Mouse (Mus musculus) ES-E14 (cell line): ENCODE measurements around the gene Cyp2w1. TPM values are rescaled to one million over a fixed set of nuclear protein-coding genes. Genes with fewer than 3 reads are reported as not detected.
A peak's percentile ranks its signal among the peaks of the same experiment; 100 is the strongest.

Source experiments
- DNase-seq: peaks from one replicate; pipeline ENCODE4 v3.0.0-alpha.2; 2013; ENCODE audit warnings: low read depth, low spot score
- H3K27ac ChIP-seq: 2 replicates; pipeline ENCODE4 v1.5.1; 2012; ENCODE audit warnings: low read depth, mild to moderate bottlenecking, low read length, moderate library complexity, mixed read lengths; ENCODE audit not compliant: poor library complexity, insufficient read depth, severe bottlenecking
- H3K36me3 ChIP-seq: 2 replicates; pipeline ENCODE4 v1.6.1; 2012; ENCODE audit warnings: mild to moderate bottlenecking, low read length, moderate library complexity, mixed read lengths; ENCODE audit not compliant: control insufficient read depth, poor library complexity, insufficient read depth, severe bottlenecking
- H3K4me1 ChIP-seq, 2 experiments: fragments of 150-350 bp in 1 of 2; sonication (generic) in 1 of 2; 2 replicates each; pipeline ENCODE4 v1.6.1; 2012; ENCODE audit warnings: low read length in 2 of 2, mild to moderate bottlenecking in 1 of 2, mixed read lengths in 1 of 2; ENCODE audit not compliant: control insufficient read depth in 2 of 2, insufficient read depth in 2 of 2, poor library complexity in 1 of 2
- H3K4me3 ChIP-seq, 2 experiments: fragments of 150-350 bp in 1 of 2; sonication (generic) in 1 of 2; 2 replicates each; pipeline ENCODE4 v1.5.1; 2012; ENCODE audit warnings: low read length in 2 of 2, low read depth in 1 of 2, mild to moderate bottlenecking in 1 of 2, mixed read lengths in 1 of 2; ENCODE audit not compliant: insufficient read depth in 1 of 2, poor library complexity in 1 of 2, severe bottlenecking in 1 of 2
- H3K9ac ChIP-seq: 2 replicates; pipeline ENCODE4 v1.6.1; 2012; ENCODE audit warnings: low read depth, mild to moderate bottlenecking, low read length, mixed read lengths; ENCODE audit not compliant: poor library complexity, insufficient read depth, severe bottlenecking
- H3K9me3 ChIP-seq: fragments of 150-350 bp; sonication (generic); 2 replicates; pipeline ENCODE4 v1.6.1; 2012; ENCODE audit warnings: low read depth, mild to moderate bottlenecking, low read length; ENCODE audit not compliant: control insufficient read depth, insufficient read depth
- CHD2 ChIP-seq: IDR thresholded peaks from 2 replicates; pipeline ENCODE4 v1.6.1; 2014; ENCODE audit warnings: mild to moderate bottlenecking, low read depth, low read length, inconsistent platforms
- HCFC1 ChIP-seq: IDR thresholded peaks from 2 replicates; pipeline ENCODE4 v1.6.1; 2012; ENCODE audit warnings: low read length, inconsistent platforms, borderline replicate concordance; ENCODE audit not compliant: insufficient read depth
- MAFK ChIP-seq: IDR thresholded peaks from 2 replicates; pipeline ENCODE4 v1.6.1; 2014; ENCODE audit warnings: mild to moderate bottlenecking, low read depth, low read length, inconsistent platforms; ENCODE audit not compliant: insufficient read depth
- ZC3H11A ChIP-seq: IDR thresholded peaks from 2 replicates; pipeline ENCODE4 v1.6.1; 2012; ENCODE audit warnings: low read depth, mild to moderate bottlenecking, inconsistent platforms, low read length, borderline replicate concordance
- ZNF384 ChIP-seq: IDR thresholded peaks from 2 replicates; pipeline ENCODE4 v1.6.1; 2012; ENCODE audit warnings: low read depth, low read length, inconsistent platforms
- in situ Hi-C, 2 experiments: fragments of 600-800 bp; cut with MboI; formaldehyde crosslinking; loops; one replicate each; pipeline ENCODE4 v1.15.1; 2025; ENCODE audit warnings: low sequenced_read_pairs in 2 of 2, inconsistent platforms in 1 of 2; ENCODE audit not compliant: unreplicated experiment in 2 of 2
- total RNA-seq: library from RNA; depleted of rRNA; stranded (reverse); fragments of 300-350 nt; gene quantifications from 2 replicates; pipeline ENCODE4 v1.2.3, GENCODE M21; 2012

Gene Cyp2w1
- total RNA-seq, 1 experiment, result not detected

DNA sequence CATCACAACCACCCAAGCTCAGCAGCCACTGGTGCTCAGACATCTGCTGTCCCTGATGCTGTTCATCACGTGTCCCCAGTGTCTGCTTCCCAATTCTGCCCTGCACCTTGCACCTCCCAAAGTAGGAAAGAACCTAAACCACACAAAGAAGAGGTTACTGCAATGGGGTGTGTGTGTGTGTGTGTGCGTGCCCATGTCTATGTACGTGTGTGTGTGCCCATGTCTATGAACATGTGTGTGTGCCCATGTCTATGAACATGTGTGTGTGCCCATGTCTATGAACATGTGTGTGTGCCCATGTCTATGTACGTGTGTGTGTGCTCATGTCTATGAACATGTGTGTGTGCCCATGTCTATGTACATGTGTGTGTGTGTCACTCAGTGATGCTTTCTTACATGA, 43.1 kb downstream of the Cyp2w1 start:
- Histone ChIP-seq H3K4me1 (peaks cover 0 to 4% of the 10 kb centered on the region in 2 experiments; a peak in 1 of 4 replicates), H3K4me3 (no peak overlapping the region), H3K9me3 (no peaks in the 10 kb centered on the region), H3K36me3 (no peaks in the 10 kb centered on the region; the same call in 1 of the 2 replicates), H3K27ac (no peak overlapping the region), H3K9ac (no peak overlapping the region)
- TF ChIP-seq ZNF384, result no peak
- no peak for TF ChIP-seq CHD2
- no peak for TF ChIP-seq HCFC1
- no peak for TF ChIP-seq MAFK
- no peak for TF ChIP-seq ZC3H11A
- no peak for DNase-seq
- in situ Hi-C loops, result no loop called here

- H3K9me3 ChIP-seq, result no peaks in the 10 kb centered on the region
- TF ChIP-seq HCFC1 (no peak), ZNF384 (no peak), ZC3H11A (no peak), CHD2 (no peak), MAFK (no peak)
- H3K27ac ChIP-seq, result no peak overlapping the region
- no peak for DNase-seq
- no peak overlapping the region for H3K4me3 ChIP-seq
- in situ Hi-C loops, result no loop called here
- no peak overlapping the region for H3K9ac ChIP-seq
- peaks cover 0 to 2% of the 10 kb centered on the region in 2 experiments; a peak in 1 of 4 replicates for H3K4me1 ChIP-seq
- H3K36me3 ChIP-seq, result no peaks in the 10 kb centered on the region
These were observed 45.0 kb downstream of the Cyp2w1 start for GRCm38 (mm10) chr5:139397359-139397916.

- Histone ChIP-seq H3K4me1 (peaks cover 0 to 2% of the 10 kb centered on the region in 2 experiments; a peak in 1 of 4 replicates), H3K27ac (no peak overlapping the region), H3K9me3 (no peaks in the 10 kb centered on the region), H3K4me3 (no peak overlapping the region), H3K9ac (no peak overlapping the region), H3K36me3 (no peaks in the 10 kb centered on the region; the same call in 1 of the 2 replicates)
- peak; percentile 74 for DNase-seq
- in situ Hi-C loops, result no loop called here
- TF ChIP-seq ZC3H11A (no peak; the same call in 1 of the 2 replicates), MAFK (no peak), HCFC1 (no peak)
These were observed 45.7 kb downstream of the Cyp2w1 start for GRCm38 (mm10) chr5:139397959-139398753.

GRCm38 (mm10) chr5:139398786-139399185, 46.4 kb downstream of the Cyp2w1 start:
- in situ Hi-C loops, result no loop called here
- Histone ChIP-seq H3K4me3 (no peak overlapping the region), H3K27ac (no peak overlapping the region), H3K36me3 (no peaks in the 10 kb centered on the region; the same call in 1 of the 2 replicates), H3K9me3 (no peaks in the 10 kb centered on the region), H3K9ac (no peak overlapping the region), H3K4me1 (peaks cover 0 to 2% of the 10 kb centered on the region in 2 experiments; a peak in 1 of 4 replicates)
- no peak for DNase-seq
- TF ChIP-seq HCFC1, result no peak
- TF ChIP-seq ZNF384, result no peak
- no peak for TF ChIP-seq ZC3H11A
- TF ChIP-seq CHD2, result no peak
- no peak for TF ChIP-seq MAFK

DNA sequence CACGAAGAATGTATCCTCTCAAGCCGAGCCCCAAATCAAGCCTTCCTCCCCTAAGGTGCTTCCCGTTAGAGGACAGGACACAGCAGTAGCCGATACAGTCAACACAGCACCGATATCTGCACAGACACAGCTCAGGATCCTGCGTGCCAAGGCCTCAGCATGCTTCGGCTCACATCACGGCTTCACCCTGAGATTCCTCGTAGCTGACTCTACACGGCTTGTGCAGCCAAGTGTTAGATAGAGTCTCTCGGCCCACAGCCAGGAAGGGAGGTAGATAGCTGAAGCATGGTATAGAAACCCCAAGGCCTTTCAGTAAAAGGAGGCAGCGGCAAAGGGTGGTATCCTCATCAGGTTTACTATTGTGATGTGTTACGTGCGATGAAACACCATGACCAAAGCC, 47.6 kb downstream of the Cyp2w1 start:
- H3K4me1 ChIP-seq, result peaks cover 0 to under 1% of the 10 kb centered on the region in 2 experiments; a peak in 1 of 4 replicates
- no peaks in the 10 kb centered on the region; the same call in 1 of the 2 replicates for H3K36me3 ChIP-seq
- no peak for TF ChIP-seq HCFC1
- no peak for TF ChIP-seq MAFK
- no peak for TF ChIP-seq CHD2
- H3K4me3 ChIP-seq, result no peak overlapping the region
- no peak overlapping the region for H3K9ac ChIP-seq
- no peak for DNase-seq
- no peaks in the 10 kb centered on the region for H3K9me3 ChIP-seq
- in situ Hi-C loops, result no loop called here
- no peak overlapping the region for H3K27ac ChIP-seq
